Mouse (Mus musculus) cerebellum, postnatal 25 days (tissue): ENCODE data around the gene Sox15.
A peak's percentile ranks its signal among the peaks of the same experiment; 100 is the strongest.
"Not testable (repeated sequence)": the region's sequence is repeated elsewhere in the genome, so short reads cannot be mapped to it uniquely, and the experiment has no call there.

Experiments used
- DNase-seq, 2 experiments: peaks; one replicate each; pipeline ENCODE4 v3.0.0; 2021; ENCODE audit warnings: mixed read lengths in 2 of 2

The Sox15 gene

DNA sequence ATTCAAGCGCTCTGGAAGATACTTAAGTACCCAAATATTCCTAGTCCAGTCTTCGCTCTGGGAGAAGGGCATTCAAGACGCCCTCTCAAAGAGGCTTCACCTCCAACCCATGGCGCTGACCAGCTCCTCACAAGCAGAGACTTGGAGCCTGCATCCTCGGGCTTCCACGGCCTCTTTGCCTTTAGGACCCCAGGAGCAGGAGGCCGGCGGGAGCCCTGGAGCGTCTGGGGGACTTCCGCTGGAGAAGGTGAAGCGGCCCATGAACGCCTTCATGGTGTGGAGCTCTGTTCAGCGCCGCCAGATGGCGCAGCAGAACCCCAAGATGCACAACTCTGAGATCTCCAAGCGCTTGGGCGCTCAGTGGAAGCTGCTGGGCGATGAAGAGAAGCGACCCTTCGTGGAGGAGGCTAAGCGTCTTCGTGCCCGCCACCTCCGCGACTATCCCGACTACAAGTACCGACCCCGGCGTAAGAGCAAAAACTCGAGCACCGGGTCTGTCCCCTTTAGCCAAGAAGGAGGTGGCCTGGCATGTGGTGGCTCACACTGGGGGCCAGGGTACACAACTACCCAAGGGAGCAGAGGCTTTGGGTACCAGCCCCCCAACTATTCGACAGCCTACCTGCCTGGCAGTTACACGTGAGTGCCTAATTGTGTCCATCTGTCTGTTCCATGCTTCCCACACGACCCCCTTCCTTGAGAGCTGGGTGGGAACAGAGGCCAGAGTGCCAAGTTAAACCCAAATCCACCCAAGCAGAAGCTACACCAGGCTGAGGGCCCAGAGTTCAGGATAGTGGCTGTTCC, at the start of gene Sox15:
Gene Sox15 (plus strand): TSS at position 51 of the 801 bp plus-strand sequence.
- DNase-seq: peak; percentile 81 to 86

DNA sequence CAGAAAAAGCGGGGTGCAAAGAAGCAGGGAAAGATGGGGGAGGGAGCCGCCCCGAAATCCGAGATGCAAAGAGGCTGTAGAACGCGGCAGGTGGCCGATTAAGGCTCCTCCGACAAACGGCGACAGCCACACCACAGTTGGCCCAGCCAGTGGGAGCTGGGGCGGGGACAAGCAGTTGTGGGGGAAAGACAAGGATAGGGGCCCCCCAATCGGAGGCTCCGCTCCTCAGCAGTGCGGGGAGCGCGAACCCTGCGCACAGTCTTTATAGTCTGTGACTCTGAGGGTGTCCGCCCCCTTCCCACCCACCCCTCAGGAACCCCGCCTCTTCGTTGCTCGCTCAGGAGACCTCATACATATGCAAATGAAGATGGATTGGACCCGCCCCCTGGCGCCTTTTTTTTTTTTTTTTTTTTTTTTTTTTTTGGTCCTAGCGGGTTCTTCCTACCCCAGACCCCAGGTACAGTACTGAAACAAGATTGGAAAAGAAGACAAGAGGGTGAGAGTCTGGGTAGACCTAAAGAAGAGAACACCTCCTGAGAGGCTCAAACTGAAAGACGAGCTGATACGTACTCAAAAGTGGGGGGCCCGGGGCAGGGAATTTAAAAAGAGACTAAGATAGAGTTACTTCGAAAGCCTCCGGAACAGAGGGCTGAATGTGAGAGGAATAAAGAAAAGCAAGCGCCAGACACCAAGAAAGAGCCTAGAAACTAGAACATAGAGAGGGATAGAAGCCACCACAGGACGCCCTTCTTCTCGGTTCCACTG, 49.2 kb upstream of the Sox15 start, which contains the start of gene Atp1b2:
Gene Atp1b2 (minus strand): TSS at position 217 of the 765 bp plus-strand sequence.
- DNase-seq: peak; percentile 94 to 95

DNA sequence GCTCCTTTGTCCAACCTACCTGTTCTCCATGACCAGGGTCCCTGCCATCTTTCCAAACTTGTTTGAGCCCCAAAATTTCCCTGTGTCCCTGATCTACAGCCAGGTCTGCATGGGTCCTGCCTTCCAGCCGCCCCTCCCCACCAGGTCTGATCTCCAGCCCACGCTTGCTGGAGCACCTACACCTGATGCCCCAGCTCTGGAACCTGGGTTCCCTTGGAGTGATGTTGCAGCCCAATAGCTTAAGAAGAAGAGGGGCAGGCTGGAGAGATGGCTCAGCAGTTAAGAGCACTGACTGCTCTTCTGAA, 48.7 kb upstream of the Sox15 start:
- DNase-seq: peak in 1 of 2 experiments; percentile 47

DNA sequence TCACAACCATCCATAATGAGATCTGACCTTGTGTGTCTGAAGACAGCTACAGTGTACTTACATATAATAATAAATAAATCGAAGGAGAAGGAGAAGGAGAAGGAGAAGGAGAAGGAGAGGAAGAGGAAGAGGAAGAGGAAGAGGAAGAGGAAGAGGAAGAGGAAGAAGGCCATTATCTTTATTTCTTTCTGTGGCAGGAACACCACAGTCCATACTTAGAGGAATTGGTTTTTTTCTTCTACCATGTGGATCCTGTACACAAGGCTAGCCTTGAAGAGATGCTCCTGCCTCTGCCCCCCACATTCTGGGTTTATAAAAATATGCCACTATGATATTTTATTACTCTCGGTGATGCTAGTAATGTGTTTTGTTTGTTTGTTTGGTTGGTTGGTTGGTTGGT, 48.3 kb upstream of the Sox15 start:
- DNase-seq: no peak

DNA sequence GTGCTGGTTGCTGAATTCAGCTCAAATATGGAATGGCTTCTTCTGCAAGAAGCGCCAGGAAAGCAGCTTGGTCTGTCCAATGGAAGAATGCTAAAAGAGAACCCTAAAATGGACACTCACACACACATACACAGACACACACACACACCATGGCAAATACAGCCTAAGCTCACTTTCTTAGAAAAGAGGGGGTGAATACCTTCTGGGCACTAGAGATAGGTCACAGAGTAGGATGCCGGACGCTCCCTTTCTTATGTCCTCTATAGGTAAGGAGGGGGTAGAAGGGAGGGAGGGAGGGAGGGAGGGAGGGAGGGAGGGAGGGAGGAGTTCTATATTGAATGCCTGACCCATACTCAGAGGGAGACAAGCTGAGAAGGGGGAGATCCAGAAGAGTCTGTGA, 46.6 kb upstream of the Sox15 start:
- DNase-seq: no peak

DNA sequence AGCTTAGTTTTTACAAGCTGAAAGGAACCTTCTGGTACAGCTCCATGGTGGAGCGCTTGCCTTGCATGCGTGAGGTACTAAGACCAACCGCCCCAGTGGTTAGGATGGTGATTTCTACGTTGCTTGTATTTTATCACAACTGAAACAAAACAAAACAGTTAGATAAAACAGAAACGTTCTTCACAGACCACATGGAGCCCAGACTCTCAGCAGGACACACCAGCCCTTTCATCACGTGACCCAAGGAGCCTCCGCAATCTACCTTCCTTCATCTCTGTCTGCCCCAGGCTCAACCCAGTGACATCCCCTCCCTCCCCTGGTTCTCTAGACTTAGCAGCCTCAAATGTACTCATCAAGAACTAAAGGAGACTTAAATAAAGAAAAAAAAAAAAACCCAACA, 45.7 kb upstream of the Sox15 start:
- DNase-seq: no peak

DNA sequence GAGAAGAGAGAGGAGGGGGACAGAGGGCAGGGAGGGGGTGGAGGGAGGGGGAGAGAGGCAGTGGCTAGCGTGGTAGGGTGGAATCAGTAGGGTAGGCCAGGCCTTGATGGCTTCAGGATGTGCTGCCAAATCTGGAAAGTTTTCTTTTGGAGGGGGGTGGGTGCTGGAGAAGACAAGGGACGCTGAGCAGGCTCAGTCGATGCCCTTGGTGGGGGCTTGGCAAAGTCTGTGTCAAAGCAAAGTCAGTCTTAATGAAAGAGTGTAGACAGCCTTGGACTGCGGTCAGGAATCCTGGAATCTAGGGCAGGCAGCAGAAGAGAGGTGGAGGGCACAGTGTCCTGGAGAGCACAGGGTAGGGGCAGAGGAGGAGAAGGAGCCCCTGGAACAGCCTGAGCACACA, 44.2 kb upstream of the Sox15 start:
- peak in 1 of 2 experiments; percentile 28 for DNase-seq

DNA sequence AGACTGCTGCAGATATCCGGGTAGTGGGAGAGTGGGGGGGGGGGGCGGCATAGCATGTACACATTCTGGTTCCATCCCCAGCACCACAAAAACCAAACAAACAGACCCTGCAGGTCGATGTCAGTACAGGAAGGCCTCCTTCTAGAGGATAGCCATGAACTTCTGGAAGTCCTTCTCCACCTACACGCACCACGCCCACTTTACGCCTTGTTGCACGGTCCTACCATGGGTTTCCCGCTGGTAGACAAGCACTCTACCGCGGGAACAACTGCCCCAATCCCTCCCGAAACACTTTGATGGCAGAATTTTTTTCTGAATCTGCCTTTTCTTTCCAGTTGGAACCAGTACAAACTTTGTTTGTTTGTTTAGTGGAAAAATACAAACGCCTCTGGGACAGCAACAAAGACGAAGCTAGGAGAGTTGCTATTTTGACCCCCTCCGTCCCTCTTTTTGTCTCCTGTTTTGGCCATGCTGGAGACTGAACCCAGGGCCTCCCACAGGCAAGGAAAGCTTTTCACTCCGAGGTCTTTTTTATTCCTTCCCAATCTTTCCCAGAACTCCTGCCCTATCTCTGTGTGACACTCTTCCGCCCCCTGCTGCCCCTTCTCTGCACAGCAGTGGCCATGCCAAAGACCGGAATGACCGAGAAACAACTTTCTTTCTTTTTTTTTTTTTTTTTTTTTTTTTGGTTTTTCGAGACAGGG, 41.4 kb upstream of the Sox15 start:
- peak; percentile 87 to 92 for DNase-seq

DNA sequence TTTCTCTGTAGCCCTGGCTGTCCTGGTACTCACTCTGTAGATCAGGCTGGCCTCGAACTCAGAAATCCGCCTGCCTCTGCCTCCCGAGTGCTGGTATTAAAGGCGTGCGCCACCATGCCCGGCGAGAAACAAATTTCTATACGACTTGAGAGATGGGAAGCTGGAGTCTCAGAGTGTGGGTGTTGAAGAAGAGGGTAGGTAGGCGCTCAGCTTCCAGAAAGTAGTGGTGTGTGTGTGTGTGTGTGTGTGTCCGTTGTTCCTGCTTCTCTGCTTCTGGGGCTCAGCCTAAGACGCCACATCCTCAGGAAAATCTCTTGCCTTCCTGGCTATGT, 40.9 kb upstream of the Sox15 start:
- not testable (repeated sequence) for DNase-seq

DNA sequence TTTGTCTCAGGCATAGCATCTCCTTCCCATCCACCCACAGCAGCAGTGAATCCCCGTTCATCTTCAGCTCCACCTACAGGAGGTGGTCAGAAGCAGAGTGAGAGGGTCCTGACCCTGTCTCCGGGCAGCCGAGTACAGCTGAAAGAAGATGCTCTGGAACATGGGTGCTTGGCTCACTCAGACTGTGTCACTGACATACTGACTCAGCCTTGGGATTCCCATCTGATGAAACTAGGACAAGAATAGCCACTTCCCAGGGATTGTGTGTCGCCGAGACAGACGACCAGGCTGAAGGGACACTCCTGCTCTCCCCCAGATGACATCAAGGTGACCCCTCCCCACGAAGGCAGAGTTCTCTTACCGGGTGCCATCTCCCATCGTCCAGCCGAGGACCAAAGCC, 38.3 kb upstream of the Sox15 start:
- DNase-seq: no peak

DNA sequence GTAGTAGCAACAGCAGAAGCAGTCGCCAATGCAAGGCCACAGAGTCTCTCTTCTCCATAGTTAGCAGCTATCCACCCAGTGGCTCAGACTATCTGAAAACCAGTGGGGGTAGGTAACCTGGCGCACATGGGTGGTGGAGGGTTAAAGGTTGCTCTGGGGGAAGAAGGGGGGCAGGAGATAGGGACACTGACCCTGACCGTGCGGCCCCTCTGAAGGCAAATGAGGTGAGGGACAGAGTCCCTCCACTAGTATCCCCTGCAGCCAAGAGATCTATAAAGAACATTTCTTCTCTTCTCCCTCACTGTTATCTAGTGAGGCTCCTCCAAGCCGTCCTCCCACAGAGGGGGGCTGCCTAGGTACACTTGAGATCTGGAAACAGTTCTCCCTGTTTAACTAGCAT, 37.3 kb upstream of the Sox15 start, which contains the start of gene Shbg:
Gene Shbg (minus strand): TSS at position 101 of the 400 bp plus-strand sequence.
- no peak for DNase-seq

DNA sequence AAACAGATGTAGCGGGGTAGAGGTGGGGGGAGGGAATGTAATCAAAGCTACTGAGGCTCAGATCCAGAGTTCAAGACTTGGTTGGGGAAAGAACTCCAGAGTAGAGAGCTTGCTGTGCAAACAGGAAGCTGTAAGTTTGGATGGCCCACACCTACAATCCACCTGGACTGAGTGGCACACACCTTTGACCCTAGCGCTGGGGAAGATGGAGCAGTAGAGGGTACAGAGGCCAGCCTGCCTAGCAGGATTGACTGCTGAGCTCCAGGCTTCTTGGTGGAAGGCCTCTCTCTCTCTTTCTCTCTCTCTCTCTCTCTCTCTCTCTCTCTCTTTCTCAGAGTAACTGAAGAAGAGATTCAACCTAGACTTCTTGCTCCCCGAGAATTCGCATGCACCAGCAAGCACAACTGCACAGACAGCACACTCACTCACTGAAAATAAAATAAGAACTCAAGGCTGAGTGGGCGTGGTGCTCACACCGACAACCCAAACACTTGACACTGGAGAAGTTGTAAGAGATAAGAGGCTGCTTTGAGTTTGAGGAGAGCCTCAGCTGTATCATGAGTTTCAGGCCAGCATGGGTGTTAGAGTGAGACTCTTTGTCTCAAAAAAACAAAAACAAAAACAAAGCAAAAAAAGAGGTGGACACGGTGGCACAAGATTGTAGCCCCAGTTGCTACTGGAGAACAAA, 34.6 kb upstream of the Sox15 start:
- no peak for DNase-seq

DNA sequence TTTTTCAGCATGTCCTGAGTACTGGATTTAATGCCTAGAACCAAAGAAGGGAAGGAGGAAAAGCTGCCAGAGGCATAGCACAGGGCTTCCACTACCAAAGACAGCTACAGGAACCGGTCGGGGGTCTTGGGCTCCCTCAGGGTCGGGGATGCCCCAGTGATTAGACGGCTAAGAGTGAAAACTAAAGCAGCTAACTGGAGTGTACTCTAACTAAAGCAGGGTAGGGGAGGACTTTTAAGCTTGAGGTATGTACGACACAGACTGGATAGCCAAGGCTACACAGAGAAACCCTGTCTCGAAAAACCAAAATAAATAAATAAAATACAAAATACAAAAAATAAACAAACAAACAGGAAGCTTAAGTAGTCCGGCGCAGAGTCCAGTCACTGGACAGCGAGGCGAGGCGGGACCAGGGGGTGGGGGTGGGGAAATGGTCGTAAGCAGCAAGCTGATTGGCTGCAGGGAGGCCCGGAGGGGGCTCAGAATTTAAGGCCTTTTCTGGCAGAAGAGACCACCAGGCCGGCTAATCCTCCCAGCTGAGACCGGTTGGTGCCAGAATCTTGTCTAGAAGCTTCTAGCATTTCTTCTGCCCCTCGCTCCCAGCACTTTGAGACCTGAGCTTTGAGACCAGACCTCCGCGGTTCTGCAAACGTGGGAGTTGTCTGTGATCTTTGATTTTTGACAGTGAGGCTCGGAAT, 33.4 kb upstream of the Sox15 start, which contains the start of gene Sat2:
Gene Sat2 (plus strand): TSS at position 454 of the 698 bp plus-strand sequence.
- peak; percentile 77 to 78 for DNase-seq

DNA sequence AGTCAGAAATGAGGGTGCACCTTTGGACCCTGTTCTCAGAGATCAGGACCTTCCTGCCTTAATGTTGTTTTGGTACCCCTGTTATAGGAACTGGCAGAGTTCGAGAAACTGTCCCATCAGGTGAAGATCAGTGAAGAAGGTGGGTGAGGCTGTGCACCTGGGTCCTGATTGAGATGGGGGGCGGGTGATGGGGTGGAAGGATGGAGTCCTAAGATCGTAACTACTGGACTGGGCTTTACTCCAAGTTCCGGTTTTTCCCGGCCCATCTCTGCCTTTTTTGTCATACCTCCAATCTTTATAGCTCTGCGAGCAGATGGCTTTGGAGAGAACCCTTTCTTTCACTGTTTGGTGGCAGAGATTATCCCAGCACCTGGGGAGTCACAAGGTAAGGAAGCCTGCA, 32.7 kb upstream of the Sox15 start:
- peak; percentile 66 to 70 for DNase-seq

DNA sequence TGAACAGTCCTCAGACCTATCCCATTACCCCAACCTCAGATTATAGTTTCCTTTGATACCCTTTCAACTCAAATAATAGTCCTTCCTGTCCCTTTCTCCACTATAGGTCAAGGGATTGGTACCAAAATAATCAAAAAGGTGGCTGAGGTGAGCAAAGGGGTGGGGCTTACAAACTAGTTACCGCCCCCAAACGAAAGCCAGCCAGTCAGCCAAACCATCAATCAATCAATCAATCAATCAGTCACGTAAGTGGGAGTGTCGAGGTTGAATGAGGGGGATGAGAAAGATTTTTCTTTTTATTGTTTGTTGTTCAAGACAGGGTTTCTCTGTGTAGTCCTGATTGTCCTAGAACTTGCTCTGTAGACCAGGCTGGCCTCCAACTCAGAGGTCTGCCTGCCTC, 32.1 kb upstream of the Sox15 start:
- DNase-seq: no peak

DNA sequence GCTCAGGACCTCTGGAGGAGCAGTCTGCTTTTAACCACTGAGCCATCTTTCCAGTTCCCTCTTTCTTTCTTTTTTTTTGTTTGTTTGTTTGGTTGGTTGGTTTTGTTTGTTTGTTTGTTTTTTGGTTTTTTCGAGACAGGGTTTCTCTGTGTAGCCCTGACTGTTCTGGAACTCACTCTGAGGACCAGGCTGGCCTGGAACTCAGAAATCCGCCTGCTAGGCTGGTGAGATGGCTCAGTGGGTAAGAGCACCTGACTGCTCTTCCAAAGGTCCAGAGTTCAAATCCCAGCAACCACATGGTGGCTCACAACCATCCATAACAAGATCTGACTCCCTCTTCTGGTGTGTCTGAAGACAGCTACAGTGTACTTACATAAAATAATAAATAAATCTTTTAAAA, 30.8 kb upstream of the Sox15 start:
- DNase-seq: not testable (repeated sequence)

DNA sequence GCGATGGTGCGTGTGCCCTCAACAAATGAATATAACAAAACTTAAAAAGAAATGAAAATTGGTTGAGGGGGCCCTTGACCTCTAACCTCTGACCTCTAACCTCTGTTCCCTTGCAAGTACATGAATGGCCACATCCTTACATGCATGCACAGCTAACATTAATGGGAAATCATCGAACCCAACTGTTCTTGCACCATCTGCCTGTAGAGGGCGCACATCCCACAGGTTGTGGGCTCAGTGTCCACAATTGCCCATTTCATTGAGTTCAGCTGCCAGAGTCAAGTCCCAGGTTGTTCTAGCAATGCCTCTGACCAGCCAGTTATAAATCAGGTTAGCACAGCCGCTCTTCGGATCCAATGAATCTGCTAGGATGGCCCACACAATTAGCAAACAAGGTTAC, 26.8 kb upstream of the Sox15 start:
- DNase-seq: peak; percentile 89 to 93

DNA sequence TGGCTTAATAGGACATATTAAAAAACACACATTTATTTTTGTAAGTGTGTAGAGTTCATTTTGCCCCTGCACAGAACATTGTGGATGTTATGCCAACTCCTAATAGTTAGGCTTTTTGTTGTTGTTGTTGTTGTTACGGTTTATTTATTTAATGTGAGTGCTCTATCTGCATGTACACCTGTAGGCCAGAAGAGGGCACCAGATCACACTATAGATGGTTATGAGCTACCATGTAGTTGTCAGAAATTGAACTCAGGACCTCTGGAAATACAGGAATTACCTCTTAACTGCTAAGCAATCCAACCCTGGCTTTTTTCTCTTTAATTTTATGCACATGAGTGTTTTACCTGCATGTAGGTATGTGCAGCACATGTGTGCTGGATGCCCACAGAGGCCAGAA, 25.3 kb upstream of the Sox15 start:
- DNase-seq: no peak

DNA sequence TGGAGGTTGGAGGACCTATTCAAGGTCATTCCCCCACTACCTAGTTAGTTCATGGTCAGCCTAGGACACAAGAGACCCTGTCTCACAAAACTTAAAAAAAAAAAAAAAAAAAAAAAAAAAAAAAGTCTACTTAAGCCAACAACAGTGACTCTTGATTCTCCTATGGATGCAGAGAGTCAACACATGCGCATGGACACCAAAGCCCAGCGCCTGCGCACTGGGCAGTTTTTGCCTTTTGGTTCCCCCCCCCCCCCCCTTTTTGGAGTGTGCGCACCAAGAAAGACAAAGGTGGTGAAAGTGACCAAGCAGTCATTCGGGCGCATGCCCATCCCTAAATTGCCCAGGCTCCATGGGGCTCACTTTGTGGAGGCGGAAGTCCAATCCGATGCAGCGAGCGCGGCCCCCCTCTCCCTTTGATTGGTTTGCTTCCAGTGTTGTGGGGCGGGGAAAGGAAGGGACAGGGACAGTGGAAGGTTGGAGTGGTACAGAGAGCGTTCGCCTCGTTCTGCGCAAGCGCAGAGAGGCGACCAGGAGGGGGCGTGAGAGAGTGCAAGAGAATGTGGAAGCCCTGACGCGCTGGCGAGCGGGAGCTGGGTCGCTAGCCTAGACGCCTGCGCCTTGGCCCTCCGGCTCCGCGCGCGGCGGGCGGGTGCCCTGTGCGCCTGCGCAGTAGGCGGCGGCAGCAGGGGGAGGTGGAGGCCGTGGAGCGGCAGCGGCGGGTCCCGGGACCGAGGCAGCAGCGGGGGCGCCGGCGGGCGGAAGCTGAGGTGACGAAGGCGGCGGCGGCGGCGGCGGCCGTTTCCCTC, 22.6 kb upstream of the Sox15 start, which contains the start of gene Fxr2:
Gene Fxr2 (plus strand): TSS at position 707 of the 806 bp plus-strand sequence.
- DNase-seq: peak; percentile 100

DNA sequence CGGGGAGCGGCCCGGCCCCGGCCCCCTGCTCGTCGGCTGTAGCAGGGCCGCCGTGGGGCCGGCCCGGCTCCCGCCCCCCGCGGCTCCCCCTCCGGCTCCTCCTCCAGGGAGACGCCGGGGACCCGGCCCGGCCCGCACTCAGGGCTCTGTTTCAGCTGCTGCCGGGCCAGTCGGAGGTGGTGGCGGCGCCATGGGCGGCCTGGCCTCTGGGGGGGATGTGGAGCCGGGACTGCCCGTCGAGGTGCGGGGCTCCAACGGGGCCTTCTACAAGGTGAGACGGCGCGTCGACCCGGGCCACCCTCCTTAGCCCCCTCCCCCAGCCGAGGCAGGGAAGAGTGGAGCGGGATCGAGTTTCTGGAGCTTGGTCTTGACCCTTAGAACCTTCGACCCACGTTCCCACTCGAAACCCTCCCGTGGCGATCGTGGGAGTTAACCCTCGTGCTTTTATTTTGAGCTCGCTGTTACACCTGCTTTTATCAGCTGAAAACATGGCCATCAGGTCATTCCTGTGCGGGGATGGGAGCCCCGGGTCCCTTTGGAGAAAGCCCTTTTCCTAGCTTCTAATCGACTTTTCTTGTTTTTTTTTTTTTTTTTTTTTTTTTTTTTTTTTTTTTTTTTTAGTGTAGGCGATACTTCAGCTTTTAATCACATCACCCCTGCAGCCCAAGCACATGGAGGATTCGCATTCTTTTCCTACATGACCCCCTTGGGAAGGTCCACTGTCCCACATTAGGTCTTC, 21.8 kb upstream of the Sox15 start:
- no peak for DNase-seq

DNA sequence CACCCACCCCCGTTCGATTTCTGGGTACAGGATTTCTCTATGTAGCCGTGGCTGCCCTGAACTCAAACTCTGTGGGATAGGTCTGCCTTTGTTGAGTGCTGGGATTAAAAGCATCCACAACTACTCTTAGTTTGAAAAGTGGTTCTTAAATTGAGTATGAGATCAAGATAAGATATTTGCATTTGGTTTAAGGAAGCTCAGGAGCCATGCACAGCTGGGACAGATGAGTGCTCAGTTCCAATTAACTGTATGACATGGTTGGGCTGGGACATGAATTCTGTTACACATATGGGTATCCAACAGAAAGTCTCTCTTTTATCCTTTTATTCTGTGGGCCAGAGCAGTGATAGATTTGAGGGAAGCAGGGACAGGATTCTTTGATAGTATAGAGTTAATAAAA, 19.6 kb upstream of the Sox15 start:
- DNase-seq: no peak
